Mouse (Mus musculus): ENCODE measurements around the gene Ddit4. TPM values are rescaled to one million over a fixed set of nuclear protein-coding genes. Genes with fewer than 3 reads are reported as not detected.

Ddit4 gene
- polyA plus RNA-seq, 1 experiment from 2014 or later = 4.2 TPM

- Histone ChIP-seq H3K9me3 (ENCODE audit: control insufficient read depth, low read length) (no peaks in the 10 kb centered on the region), H3K27ac (ENCODE audit: low read depth, low read length) (no peak overlapping the region), H3K4me2 (ENCODE audit: low read depth, low read length) (no peak overlapping the region), H3K4me3 (ENCODE audit: low read depth, low read length) (no peak overlapping the region), H3K27me3 (ENCODE audit: control insufficient read depth, insufficient read depth, low read length) (no peaks in the 10 kb centered on the region), H3K9ac (replicated peaks; ENCODE audit: low read depth, low read length) (no peak overlapping the region), H3K4me1 (ENCODE audit: control insufficient read depth, insufficient read depth, low read length) (no peaks in the 10 kb centered on the region), H3K36me3 (ENCODE audit: control insufficient read depth, insufficient read depth, low read length) (no peaks in the 10 kb centered on the region)
- WGBS = 54% methylated on average over 8 of the region's 8 CpGs
- ATAC-seq (ENCODE audit: low read depth) = no peak
Observed at GRCm38 (mm10) chr10:59936058-59936856, 15.4 kb downstream of the Ddit4 start.

- H3K9me3 ChIP-seq (ENCODE audit: control insufficient read depth, low read length) = no peaks in the 10 kb centered on the region
- H3K4me1 ChIP-seq (ENCODE audit: control insufficient read depth, insufficient read depth, low read length) = no peaks in the 10 kb centered on the region
- no peak for ATAC-seq (ENCODE audit: low read depth)
- H3K27ac ChIP-seq (ENCODE audit: low read depth, low read length) = no peak overlapping the region
- no peaks in the 10 kb centered on the region for H3K27me3 ChIP-seq (ENCODE audit: control insufficient read depth, insufficient read depth, low read length)
- no peaks in the 10 kb centered on the region for H3K36me3 ChIP-seq (ENCODE audit: control insufficient read depth, insufficient read depth, low read length)
- H3K4me2 ChIP-seq (ENCODE audit: low read depth, low read length) = no peak overlapping the region
- H3K9ac ChIP-seq (replicated peaks; ENCODE audit: low read depth, low read length) = no peak overlapping the region
- no peak overlapping the region for H3K4me3 ChIP-seq (ENCODE audit: low read depth, low read length)
- WGBS = 49% methylated on average over 3 of the region's 3 CpGs
Observed at GRCm38 (mm10) chr10:59934039-59934438, 17.6 kb downstream of the Ddit4 start.

DNA sequence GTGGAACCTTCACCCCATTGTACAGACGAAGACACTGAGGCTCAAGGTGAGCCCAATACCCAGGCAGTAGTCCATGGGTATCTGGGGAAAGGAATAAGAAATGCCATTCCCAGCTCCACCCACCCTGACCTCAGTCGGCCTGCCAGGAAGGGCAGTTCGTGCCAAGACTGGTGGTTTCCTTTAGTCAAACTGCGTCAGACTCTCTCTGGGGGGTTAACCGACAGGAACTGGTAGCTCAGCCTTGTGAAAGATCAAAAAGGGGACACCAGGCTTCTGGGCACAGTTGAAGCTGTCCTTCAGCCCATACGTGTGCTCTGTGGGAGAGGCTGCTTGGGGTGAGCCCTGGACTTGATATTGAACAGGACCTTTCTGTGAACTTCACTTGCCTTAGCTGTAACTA lies 19.1 kb downstream of the Ddit4 start:
- ATAC-seq (ENCODE audit: low read depth) = no peak
- H3K27ac ChIP-seq (ENCODE audit: low read depth, low read length) = no peak overlapping the region
- H3K4me3 ChIP-seq (ENCODE audit: low read depth, low read length) = no peak overlapping the region
- H3K9me3 ChIP-seq (ENCODE audit: control insufficient read depth, low read length) = no peaks in the 10 kb centered on the region
- H3K9ac ChIP-seq (replicated peaks; ENCODE audit: low read depth, low read length) = no peak overlapping the region
- H3K4me2 ChIP-seq (ENCODE audit: low read depth, low read length) = no peak overlapping the region
- H3K27me3 ChIP-seq (ENCODE audit: control insufficient read depth, insufficient read depth, low read length) = no peaks in the 10 kb centered on the region
- no peaks in the 10 kb centered on the region for H3K4me1 ChIP-seq (ENCODE audit: control insufficient read depth, insufficient read depth, low read length)
- H3K36me3 ChIP-seq (ENCODE audit: control insufficient read depth, insufficient read depth, low read length) = no peaks in the 10 kb centered on the region
- 80% methylated on average over 6 of the region's 6 CpGs for WGBS

DNA sequence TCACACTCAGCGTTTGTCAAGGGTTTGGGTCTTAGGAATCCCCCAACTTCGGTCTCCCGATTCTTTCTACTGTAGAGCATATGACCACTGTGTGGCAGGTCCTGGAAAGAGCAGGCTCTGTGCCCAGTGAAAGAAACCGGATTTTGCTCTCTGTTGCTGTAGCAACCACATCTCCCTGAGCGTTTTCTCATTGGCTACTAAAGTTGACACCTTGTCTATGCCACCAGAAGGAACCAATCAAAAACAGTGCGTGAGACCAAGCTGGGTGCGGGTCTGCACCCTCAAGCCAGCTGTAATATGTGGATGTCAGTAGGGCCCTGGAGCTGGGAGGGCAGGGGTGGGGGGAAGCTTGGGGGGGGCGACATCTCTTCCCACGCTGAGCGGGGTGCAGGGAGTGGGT lies 20.6 kb downstream of the Ddit4 start:
- WGBS = 32% methylated on average over 10 of the region's 10 CpGs
- no peaks in the 10 kb centered on the region for H3K36me3 ChIP-seq (ENCODE audit: control insufficient read depth, insufficient read depth, low read length)
- H3K27ac ChIP-seq (ENCODE audit: low read depth, low read length) = no peak overlapping the region
- no peaks in the 10 kb centered on the region for H3K4me1 ChIP-seq (ENCODE audit: control insufficient read depth, insufficient read depth, low read length)
- no peaks in the 10 kb centered on the region for H3K27me3 ChIP-seq (ENCODE audit: control insufficient read depth, insufficient read depth, low read length)
- no peak overlapping the region for H3K9ac ChIP-seq (replicated peaks; ENCODE audit: low read depth, low read length)
- no peak overlapping the region for H3K4me2 ChIP-seq (ENCODE audit: low read depth, low read length)
- no peak overlapping the region for H3K4me3 ChIP-seq (ENCODE audit: low read depth, low read length)
- peak; percentile 88 for ATAC-seq (ENCODE audit: low read depth)
- no peaks in the 10 kb centered on the region for H3K9me3 ChIP-seq (ENCODE audit: control insufficient read depth, low read length)

- WGBS = 87% methylated on average over 7 of the region's 7 CpGs
- ATAC-seq (ENCODE audit: low read depth) = no peak
- Histone ChIP-seq H3K4me1 (ENCODE audit: control insufficient read depth, insufficient read depth, low read length) (no peaks in the 10 kb centered on the region), H3K9ac (replicated peaks; ENCODE audit: low read depth, low read length) (no peak overlapping the region), H3K4me2 (ENCODE audit: low read depth, low read length) (no peak overlapping the region), H3K9me3 (ENCODE audit: control insufficient read depth, low read length) (no peaks in the 10 kb centered on the region), H3K4me3 (ENCODE audit: low read depth, low read length) (no peak overlapping the region), H3K27ac (ENCODE audit: low read depth, low read length) (no peak overlapping the region), H3K36me3 (ENCODE audit: control insufficient read depth, insufficient read depth, low read length) (no peaks in the 10 kb centered on the region), H3K27me3 (ENCODE audit: control insufficient read depth, insufficient read depth, low read length) (no peaks in the 10 kb centered on the region)
Observed at GRCm38 (mm10) chr10:59929205-59929604, 22.4 kb downstream of the Ddit4 start.

GRCm38 (mm10) chr10:59924305-59924704 lies 27.3 kb downstream of the Ddit4 start:
- Histone ChIP-seq H3K4me1 (ENCODE audit: control insufficient read depth, insufficient read depth, low read length) (peaks cover 12% of the 10 kb centered on the region), H3K36me3 (ENCODE audit: control insufficient read depth, insufficient read depth, low read length) (no peaks in the 10 kb centered on the region), H3K9ac (replicated peaks; ENCODE audit: low read depth, low read length) (no peak overlapping the region), H3K4me2 (ENCODE audit: low read depth, low read length) (no peak overlapping the region), H3K4me3 (ENCODE audit: low read depth, low read length) (no peak overlapping the region), H3K9me3 (ENCODE audit: control insufficient read depth, low read length) (no peaks in the 10 kb centered on the region), H3K27ac (ENCODE audit: low read depth, low read length) (no peak overlapping the region), H3K27me3 (ENCODE audit: control insufficient read depth, insufficient read depth, low read length) (no peaks in the 10 kb centered on the region)
- no peak for ATAC-seq (ENCODE audit: low read depth)
- WGBS = 42% methylated on average over 3 of the region's 3 CpGs

DNA sequence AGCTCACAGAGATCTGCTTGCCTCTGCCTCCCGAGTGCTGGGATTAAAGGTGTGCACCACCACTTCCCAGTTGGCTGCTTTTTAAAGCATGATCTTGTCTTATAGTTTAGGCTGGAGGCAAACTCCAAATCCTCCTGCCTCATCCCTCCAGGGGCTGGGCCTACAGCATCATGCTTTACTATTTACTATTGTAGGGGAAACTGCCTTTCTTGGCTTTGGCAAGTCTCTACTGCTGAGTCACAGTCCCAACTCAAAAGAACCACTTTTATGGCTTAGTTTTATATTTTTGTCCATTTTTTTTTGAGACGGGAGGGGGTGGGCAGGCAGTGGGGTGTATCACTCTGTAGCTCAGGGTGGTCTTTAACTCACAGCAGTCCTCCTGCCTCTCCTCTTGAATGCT lies 28.1 kb downstream of the Ddit4 start:
- 86% methylated on average over 2 of the region's 2 CpGs for WGBS
- peaks cover 12% of the 10 kb centered on the region for H3K4me1 ChIP-seq (ENCODE audit: control insufficient read depth, insufficient read depth, low read length)
- no peak overlapping the region for H3K27ac ChIP-seq (ENCODE audit: low read depth, low read length)
- H3K27me3 ChIP-seq (ENCODE audit: control insufficient read depth, insufficient read depth, low read length) = no peaks in the 10 kb centered on the region
- no peak overlapping the region for H3K4me2 ChIP-seq (ENCODE audit: low read depth, low read length)
- no peak for ATAC-seq (ENCODE audit: low read depth)
- no peak overlapping the region for H3K9ac ChIP-seq (replicated peaks; ENCODE audit: low read depth, low read length)
- no peak overlapping the region for H3K4me3 ChIP-seq (ENCODE audit: low read depth, low read length)
- H3K36me3 ChIP-seq (ENCODE audit: control insufficient read depth, insufficient read depth, low read length) = no peaks in the 10 kb centered on the region
- no peaks in the 10 kb centered on the region for H3K9me3 ChIP-seq (ENCODE audit: control insufficient read depth, low read length)

DNA sequence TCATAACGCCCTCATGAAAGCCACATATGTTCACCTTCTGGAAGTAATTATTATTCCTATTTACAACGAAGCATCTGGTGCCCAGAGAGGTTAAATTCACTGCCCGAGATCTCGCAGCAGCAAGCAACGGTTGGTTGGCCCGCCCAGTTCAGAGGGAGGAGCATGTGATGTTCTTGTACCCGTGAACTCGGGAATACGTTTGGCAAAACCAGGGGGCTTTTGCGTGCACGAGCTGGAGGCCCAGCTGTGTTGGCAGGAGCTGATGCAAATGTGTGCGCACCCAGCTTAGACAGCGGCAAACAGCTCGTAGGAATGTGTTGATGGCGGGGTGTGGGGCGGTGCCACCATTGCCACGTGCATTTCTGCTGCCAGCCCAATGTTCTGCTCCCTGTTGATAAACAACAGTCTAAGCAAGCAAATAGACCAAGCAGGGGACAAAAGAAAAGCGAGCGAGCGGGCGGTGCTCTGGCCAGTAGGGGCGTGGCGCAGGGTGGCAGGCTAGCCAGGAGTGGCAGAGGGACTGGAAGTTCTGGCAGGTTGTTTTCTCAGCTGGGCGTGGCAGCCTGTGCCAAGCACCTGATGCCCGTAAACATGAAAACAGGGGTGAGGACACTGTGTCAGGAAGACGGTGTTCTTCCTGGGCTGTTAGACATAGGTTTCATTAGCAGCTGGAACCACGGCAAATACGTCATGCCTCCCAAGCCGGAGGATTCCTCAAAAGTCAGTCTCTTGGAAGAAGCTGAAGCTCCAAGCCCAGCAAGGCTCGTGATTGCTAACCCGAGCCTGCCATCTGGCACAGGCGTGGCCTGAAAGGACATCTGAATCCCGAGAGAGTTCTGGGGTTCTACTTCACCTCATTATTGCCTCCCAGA lies 30.6 kb downstream of the Ddit4 start:
- Histone ChIP-seq H3K4me3 (ENCODE audit: low read depth, low read length) (peak overlapping the region; percentile 31), H3K27me3 (ENCODE audit: control insufficient read depth, insufficient read depth, low read length) (no peaks in the 10 kb centered on the region), H3K4me2 (ENCODE audit: low read depth, low read length) (peak overlapping the region; percentile 65), H3K4me1 (ENCODE audit: control insufficient read depth, insufficient read depth, low read length) (peaks cover 16% of the 10 kb centered on the region), H3K9me3 (ENCODE audit: control insufficient read depth, low read length) (no peaks in the 10 kb centered on the region), H3K27ac (ENCODE audit: low read depth, low read length) (peak overlapping the region; percentile 80), H3K9ac (replicated peaks; ENCODE audit: low read depth, low read length) (peak overlapping the region; percentile 37), H3K36me3 (ENCODE audit: control insufficient read depth, insufficient read depth, low read length) (no peaks in the 10 kb centered on the region)
- 3% methylated on average over 33 of the region's 33 CpGs for WGBS
- peak; percentile 68 for ATAC-seq (ENCODE audit: low read depth)

DNA sequence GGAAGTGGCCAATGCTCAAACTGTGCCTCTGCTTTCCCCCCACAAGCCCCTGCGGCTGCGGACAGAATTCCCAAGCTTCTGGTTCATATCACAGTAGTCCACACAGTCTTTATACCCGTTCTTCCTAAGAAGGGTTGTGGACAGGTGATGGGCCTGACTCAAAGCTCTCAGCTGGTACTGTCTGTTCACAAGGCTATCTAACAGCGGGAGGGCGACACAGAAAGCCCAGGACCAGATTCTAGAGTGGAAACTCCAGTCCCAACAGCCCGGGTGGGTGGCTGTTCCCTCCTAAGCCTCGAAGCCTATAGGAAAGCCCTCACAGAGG lies 31.2 kb downstream of the Ddit4 start:
- peak overlapping the region; percentile 65 for H3K4me2 ChIP-seq (ENCODE audit: low read depth, low read length)
- no peaks in the 10 kb centered on the region for H3K9me3 ChIP-seq (ENCODE audit: control insufficient read depth, low read length)
- WGBS = 23% methylated on average over 7 of the region's 7 CpGs
- no peaks in the 10 kb centered on the region for H3K27me3 ChIP-seq (ENCODE audit: control insufficient read depth, insufficient read depth, low read length)
- H3K4me1 ChIP-seq (ENCODE audit: control insufficient read depth, insufficient read depth, low read length) = peaks cover 16% of the 10 kb centered on the region
- peak overlapping the region; percentile 31; the same call in 1 of the 2 replicates for H3K4me3 ChIP-seq (ENCODE audit: low read depth, low read length)
- no peaks in the 10 kb centered on the region for H3K36me3 ChIP-seq (ENCODE audit: control insufficient read depth, insufficient read depth, low read length)
- peak; percentile 19 for ATAC-seq (ENCODE audit: low read depth)
- peak overlapping the region; percentile 37 for H3K9ac ChIP-seq (replicated peaks; ENCODE audit: low read depth, low read length)
- peak overlapping the region; percentile 80 for H3K27ac ChIP-seq (ENCODE audit: low read depth, low read length)

Measured in neural tube, embryonic 14.5 days (tissue).